Mouse (Mus musculus) activated CD4-positive, CD25-positive, alpha-beta regulatory T cell, adult 4 months (primary cell): ENCODE results near the gene Zkscan5. TPM values are rescaled to one million over a fixed set of nuclear protein-coding genes. Genes with fewer than 3 reads are reported as not detected.
A peak's percentile ranks its signal among the peaks of the same experiment; 100 is the strongest.
"Not testable (repeated sequence)": the region's sequence is repeated elsewhere in the genome, so short reads cannot be mapped to it uniquely, and the experiment has no call there.

Experiments used
- ATAC-seq: one replicate; pipeline ENCODE4 v1.8.0; 2017
- polyA plus RNA-seq, 2 experiments: library from polyadenylated mRNA; unstranded; fragments of 100-300 nt; shearing (Covaris generic); gene quantifications; one replicate each; pipeline ENCODE4 v1.2.1; 2017

Zkscan5 gene
- polyA plus RNA-seq, 2 experiments from 2014 or later = 4.8 to 6.0 TPM

- no peak for ATAC-seq
Measured at GRCm38 (mm10) chr5:145214679-145215078, 10.3 kb downstream of the Zkscan5 start.

DNA sequence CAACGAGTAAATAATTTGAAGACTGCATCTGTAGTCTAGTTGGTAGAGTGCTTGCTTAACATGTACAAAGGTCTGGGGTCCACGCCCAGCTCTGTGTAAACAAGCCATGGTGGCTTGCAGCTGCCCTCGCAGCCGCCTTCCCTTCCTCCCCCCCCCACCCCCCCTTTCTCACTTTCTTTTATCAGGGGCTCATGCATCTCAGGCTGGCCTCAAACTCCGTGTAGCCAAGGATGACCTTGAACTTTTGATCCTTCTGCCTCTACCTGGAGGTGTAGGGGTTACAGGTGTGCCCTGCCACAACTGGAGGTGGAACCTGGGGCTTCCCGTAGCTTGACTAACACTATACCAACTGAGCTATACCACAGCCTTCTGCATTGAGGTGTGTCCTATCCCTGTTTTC, 13.4 kb downstream of the Zkscan5 start:
- no peak for ATAC-seq

- no peak for ATAC-seq
Measured at GRCm38 (mm10) chr5:145218206-145218605, 13.8 kb downstream of the Zkscan5 start.

GRCm38 (mm10) chr5:145218671-145219070, 14.3 kb downstream of the Zkscan5 start:
- no peak for ATAC-seq

GRCm38 (mm10) chr5:145219981-145220380, 15.6 kb downstream of the Zkscan5 start:
- ATAC-seq = no peak

DNA sequence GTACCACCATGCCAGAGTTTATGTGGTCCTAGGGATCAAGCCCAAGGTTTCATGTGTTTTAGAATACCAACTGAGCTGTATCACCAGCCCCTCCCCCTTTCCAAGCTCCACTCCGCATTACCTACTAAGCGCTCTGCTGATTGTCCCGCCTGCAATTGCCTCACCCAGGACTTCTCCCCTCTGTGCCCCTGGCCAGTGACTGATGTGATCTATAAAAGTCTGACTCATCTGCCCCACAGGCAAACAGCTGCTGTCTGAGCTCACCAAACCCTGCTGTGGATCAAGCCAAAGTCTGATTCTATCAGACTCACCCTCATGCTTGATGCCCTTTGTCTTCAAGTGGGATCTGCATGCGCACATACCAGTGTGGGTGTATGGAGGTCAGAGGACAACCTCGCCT, 18.5 kb downstream of the Zkscan5 start:
- ATAC-seq = no peak

DNA sequence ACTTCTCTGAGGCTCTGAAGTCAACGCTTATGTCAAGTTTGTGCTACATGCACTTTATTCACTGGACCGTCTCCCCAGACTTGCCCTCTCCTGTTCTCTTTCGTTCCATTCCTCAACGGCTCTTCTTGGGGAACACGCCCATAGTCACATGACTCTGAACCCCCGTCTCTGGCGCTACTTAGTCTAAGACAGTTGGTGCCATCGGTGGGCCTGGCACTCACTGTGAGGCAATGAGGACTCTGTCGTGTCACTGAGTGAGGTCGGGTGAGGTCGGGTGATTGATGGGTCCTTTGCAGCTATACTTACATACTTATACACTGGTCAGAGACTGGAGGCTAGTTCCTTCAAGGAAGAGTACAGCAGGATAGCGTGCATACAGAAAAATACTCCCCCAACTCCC, 19.0 kb downstream of the Zkscan5 start:
- no peak for ATAC-seq

GRCm38 (mm10) chr5:145226453-145226852, 22.1 kb downstream of the Zkscan5 start:
- no peak for ATAC-seq

GRCm38 (mm10) chr5:145229283-145229682, 24.9 kb downstream of the Zkscan5 start:
- ATAC-seq = not testable (repeated sequence)

GRCm38 (mm10) chr5:145230641-145231040, 26.3 kb downstream of the Zkscan5 start:
- no peak for ATAC-seq

DNA sequence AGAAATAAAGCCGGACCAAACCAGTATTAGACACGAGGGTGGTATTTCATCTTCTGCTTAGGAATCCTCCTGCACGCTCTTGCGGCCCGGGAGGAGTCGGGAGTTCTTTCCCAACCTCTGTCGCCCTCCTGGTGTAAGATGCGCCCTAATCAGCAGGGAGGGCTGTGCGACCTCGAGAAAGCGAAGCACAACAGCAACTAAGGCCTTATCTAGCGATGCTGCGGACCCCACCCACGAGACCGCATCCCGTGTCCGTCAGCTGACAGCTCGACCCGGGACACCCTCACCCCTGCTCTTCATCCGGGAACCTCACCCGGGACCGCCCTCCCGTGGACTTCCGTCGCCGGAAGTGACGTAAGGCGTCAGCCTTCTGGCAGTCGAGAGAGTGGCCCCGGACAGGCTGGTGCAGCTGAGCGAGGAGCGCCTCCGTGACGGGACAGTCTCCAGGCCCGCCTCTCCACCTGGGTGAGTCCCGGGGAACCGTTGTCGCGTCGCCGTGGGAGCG, 27.1 kb downstream of the Zkscan5 start, which contains the start of gene Zfp655:
TSS of gene Zfp655 (plus strand) at position 349 of the 505 bp plus-strand sequence.
- peak; percentile 92 for ATAC-seq

GRCm38 (mm10) chr5:145231893-145232411, 27.6 kb downstream of the Zkscan5 start:
- no peak for ATAC-seq

- ATAC-seq = no peak
Measured at GRCm38 (mm10) chr5:145234636-145235035, 30.3 kb downstream of the Zkscan5 start.

- ATAC-seq = no peak
Measured at GRCm38 (mm10) chr5:145249520-145249919, 45.2 kb downstream of the Zkscan5 start.

Other genes with a start within 250 kb of the Zkscan5 start
- 1 to 10 TPM; 4.0 to 5.2 TPM for gene Smurf1, start 238.7 kb upstream of the Zkscan5 start, polyA plus RNA-seq
- not detected for gene Gm4871, start 171.8 kb upstream of the Zkscan5 start, polyA plus RNA-seq
- not detected for gene 1700018F24Rik, start 161.6 kb upstream of the Zkscan5 start, polyA plus RNA-seq
- gene Arpc1a, start 120.7 kb upstream of the Zkscan5 start, polyA plus RNA-seq = 10 to 100 TPM; 84.8 to 96.6 TPM
- not detected for gene Kpna7, start 120.5 kb upstream of the Zkscan5 start, polyA plus RNA-seq
- gene Arpc1b, start 90.3 kb upstream of the Zkscan5 start, polyA plus RNA-seq = 1,000 to 10,000 TPM in 1 of 2 experiments, 100 to 1,000 TPM in 1; 727 to 1,112 TPM
- gene Pdap1, start 64.3 kb upstream of the Zkscan5 start, polyA plus RNA-seq = 10 to 100 TPM; 32.2 to 41.5 TPM
- gene Bud31, start 64.2 kb upstream of the Zkscan5 start, polyA plus RNA-seq = 100 to 1,000 TPM; 107 to 118 TPM
- gene Ptcd1, start 37.5 kb upstream of the Zkscan5 start, polyA plus RNA-seq = 10 to 100 TPM in 1 of 2 experiments, 1 to 10 TPM in 1; 7.0 to 18.0 TPM
- 10 to 100 TPM; 13.7 to 17.7 TPM for gene Cpsf4, start 37.3 kb upstream of the Zkscan5 start, polyA plus RNA-seq
- 100 to 1,000 TPM; 418 to 445 TPM for gene Atp5j2, start 12.5 kb upstream of the Zkscan5 start, polyA plus RNA-seq
- gene Zkscan14, start 2.7 kb upstream of the Zkscan5 start, polyA plus RNA-seq = 10 to 100 TPM; 16.7 to 20.3 TPM
- gene Zfp655, start 27.2 kb downstream of the Zkscan5 start, polyA plus RNA-seq = 10 to 100 TPM; 59.5 to 61.1 TPM
- gene Zscan25, start 75.9 kb downstream of the Zkscan5 start, polyA plus RNA-seq = under 1 TPM; 0.37 to 0.45 TPM
- not detected for gene Cyp3a57, start 140.7 kb downstream of the Zkscan5 start, polyA plus RNA-seq